Mouse (Mus musculus) heart, adult 11 months (tissue): Measurements from ENCODE around the gene Rapgef1.
"Not testable (repeated sequence)": the region's sequence is repeated elsewhere in the genome, so short reads cannot be mapped to it uniquely, and the experiment has no call there.

Experiments
- DNase-seq: peaks from one replicate; pipeline ENCODE4 v3.0.0; 2022

Rapgef1 gene

GRCm38 (mm10) chr2:29747852-29748251 lies 128.3 kb downstream of the Rapgef1 start:
- DNase-seq = no peak

- DNase-seq = no peak
These were observed 129.0 kb downstream of the Rapgef1 start for GRCm38 (mm10) chr2:29748499-29748898.

- DNase-seq = peak; percentile 87
These were observed 132.0 kb downstream of the Rapgef1 start, which contains the start of gene Gm13420 for GRCm38 (mm10) chr2:29751497-29751896. Gm13420 (minus strand) TSS chr2:29751685.

GRCm38 (mm10) chr2:29752397-29752796 lies 132.9 kb downstream of the Rapgef1 start:
- no peak for DNase-seq

GRCm38 (mm10) chr2:29755693-29756092 lies 136.2 kb downstream of the Rapgef1 start:
- DNase-seq = no peak

- DNase-seq = peak; percentile 93
These were observed 145.3 kb downstream of the Rapgef1 start for GRCm38 (mm10) chr2:29764831-29765230.

- DNase-seq = peak; percentile 83
These were observed 148.6 kb downstream of the Rapgef1 start for GRCm38 (mm10) chr2:29767976-29768709.

- DNase-seq = peak; percentile 75
These were observed 149.4 kb downstream of the Rapgef1 start for GRCm38 (mm10) chr2:29768901-29769300.

- DNase-seq = peak; percentile 74
These were observed 150.6 kb downstream of the Rapgef1 start for GRCm38 (mm10) chr2:29770162-29770561.

GRCm38 (mm10) chr2:29771611-29772461 lies 152.3 kb downstream of the Rapgef1 start:
- peak; percentile 82 for DNase-seq

- no peak for DNase-seq
These were observed 153.8 kb downstream of the Rapgef1 start for GRCm38 (mm10) chr2:29773323-29773722.

- DNase-seq = not testable (repeated sequence)
These were observed 161.7 kb downstream of the Rapgef1 start for GRCm38 (mm10) chr2:29781256-29781655.

- no peak for DNase-seq
These were observed 164.8 kb downstream of the Rapgef1 start for GRCm38 (mm10) chr2:29784290-29784689.

- DNase-seq = peak; percentile 99
These were observed 167.8 kb downstream of the Rapgef1 start, which contains the start of gene Coq4 for GRCm38 (mm10) chr2:29787104-29787917. Coq4 (plus strand) TSS chr2:29787493.

- DNase-seq = peak; percentile 98
These were observed 168.6 kb downstream of the Rapgef1 start, which contains the start of gene Trub2 for GRCm38 (mm10) chr2:29787937-29788681. Trub2 (minus strand) TSS chr2:29788502.
